Mouse (Mus musculus): Measurements from ENCODE around the gene Btbd10. TPM values are rescaled to one million over a fixed set of nuclear protein-coding genes. Genes with fewer than 3 reads are reported as not detected.

The Btbd10 gene
- polyA plus RNA-seq, 1 experiment from 2014 or later = 30.9 TPM

DNA sequence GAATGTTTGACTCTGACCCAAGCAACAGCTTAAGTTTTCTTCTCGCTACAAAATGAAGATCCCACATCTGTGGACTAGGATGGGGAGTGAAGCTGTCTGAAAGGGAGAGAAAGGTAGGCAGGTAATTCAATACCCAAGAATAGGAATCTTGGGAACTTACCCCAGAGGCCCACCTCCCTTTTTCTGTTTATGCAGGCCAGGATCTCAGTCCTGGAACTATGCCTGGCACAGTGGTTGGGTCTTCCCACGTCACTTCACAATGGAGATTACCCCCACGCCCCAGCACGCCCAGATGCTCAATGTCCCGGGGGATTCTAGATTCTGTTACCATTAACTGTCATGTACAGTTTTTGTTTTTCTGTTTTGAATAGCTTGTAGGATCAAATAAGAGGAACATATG, 77.5 kb downstream of the Btbd10 start:
- H3K27me3 ChIP-seq (ENCODE audit: control insufficient read depth, insufficient read depth, low read length) = no peaks in the 10 kb centered on the region

DNA sequence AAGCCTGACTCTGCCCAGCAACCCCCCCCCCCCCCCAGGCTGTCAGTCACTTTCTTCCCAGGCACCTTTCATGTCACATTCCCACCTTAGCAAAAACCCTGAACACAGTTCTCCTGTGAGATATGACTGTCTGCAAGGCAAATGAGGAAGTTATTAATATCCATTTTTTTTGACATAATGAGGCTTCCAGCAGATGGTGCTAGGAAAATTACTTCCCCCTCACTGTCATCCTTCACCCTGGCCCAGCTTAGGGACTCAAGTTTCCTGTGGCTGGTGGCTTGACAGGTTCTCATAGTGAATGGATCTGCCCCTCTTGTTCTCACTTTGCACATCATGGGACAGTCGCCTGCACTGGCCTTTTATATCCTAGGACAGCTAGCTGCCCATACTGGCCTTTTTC, 80.0 kb downstream of the Btbd10 start:
- Histone ChIP-seq H3K27ac (ENCODE audit: low read length) (no peak overlapping the region), H3K4me2 (replicated peaks; ENCODE audit: low read depth, low read length) (no peak overlapping the region), H3K9ac (replicated peaks; ENCODE audit: low read depth, low read length) (no peak overlapping the region), H3K4me1 (ENCODE audit: control insufficient read depth, insufficient read depth, low read length) (no peaks in the 10 kb centered on the region), H3K27me3 (ENCODE audit: control insufficient read depth, insufficient read depth, low read length) (no peaks in the 10 kb centered on the region), H3K9me3 (ENCODE audit: control insufficient read depth, low read depth, low read length) (no peaks in the 10 kb centered on the region), H3K4me3 (ENCODE audit: low read depth, low read length) (no peak overlapping the region), H3K36me3 (ENCODE audit: control insufficient read depth, insufficient read depth, low read length) (peaks cover 4% of the 10 kb centered on the region; the same call in 1 of the 2 replicates)
- no peak for ATAC-seq (ENCODE audit: insufficient number of reproducible peaks, insufficient read depth, low FRiP score, low read depth)
- 61% methylated on average over 1 of the region's 1 CpGs for WGBS

More for the DNA sequence above, 77.5 kb downstream of the Btbd10 start:
- no peaks in the 10 kb centered on the region for H3K9me3 ChIP-seq (ENCODE audit: control insufficient read depth, low read depth, low read length)
- H3K36me3 ChIP-seq (ENCODE audit: control insufficient read depth, insufficient read depth, low read length) = peaks cover 4% of the 10 kb centered on the region; the same call in 1 of the 2 replicates
- H3K4me1 ChIP-seq (ENCODE audit: control insufficient read depth, insufficient read depth, low read length) = 0 out of 2 replicates have a peak, but pooled peaks cover 5% of the 10 kb centered on the region
- H3K27ac ChIP-seq (ENCODE audit: low read length) = no peak overlapping the region
- no peak overlapping the region for H3K4me3 ChIP-seq (ENCODE audit: low read depth, low read length)
- no peak overlapping the region for H3K9ac ChIP-seq (replicated peaks; ENCODE audit: low read depth, low read length)
- ATAC-seq (ENCODE audit: insufficient number of reproducible peaks, insufficient read depth, low FRiP score, low read depth) = no peak
- 70% methylated on average over 5 of the region's 5 CpGs for WGBS
- H3K4me2 ChIP-seq (replicated peaks; ENCODE audit: low read depth, low read length) = no peak overlapping the region

DNA sequence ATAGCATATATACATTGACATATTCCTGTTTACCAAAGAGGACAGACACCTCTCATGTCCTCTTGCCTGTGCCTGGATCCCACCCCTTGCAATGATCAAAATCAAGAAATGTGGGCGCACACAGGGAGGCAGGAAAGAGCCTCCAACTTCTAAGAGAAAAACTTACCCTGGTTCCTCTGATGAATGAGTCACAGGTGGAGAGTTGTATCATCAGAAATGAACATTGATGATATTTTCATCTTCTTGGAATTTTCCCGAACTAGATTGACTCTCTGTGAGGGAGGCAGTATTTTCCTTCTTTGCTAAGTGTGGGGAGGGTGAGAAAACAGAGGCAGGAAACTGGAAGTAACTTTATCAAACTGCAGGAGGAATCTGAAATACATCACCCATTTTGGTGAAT, 83.8 kb downstream of the Btbd10 start:
- WGBS = 82% methylated on average over 2 of the region's 2 CpGs
- no peaks in the 10 kb centered on the region for H3K27me3 ChIP-seq (ENCODE audit: control insufficient read depth, insufficient read depth, low read length)
- H3K4me3 ChIP-seq (ENCODE audit: low read depth, low read length) = no peak overlapping the region
- H3K4me1 ChIP-seq (ENCODE audit: control insufficient read depth, insufficient read depth, low read length) = no peaks in the 10 kb centered on the region
- no peak overlapping the region for H3K9ac ChIP-seq (replicated peaks; ENCODE audit: low read depth, low read length)
- H3K9me3 ChIP-seq (ENCODE audit: control insufficient read depth, low read depth, low read length) = no peaks in the 10 kb centered on the region
- no peak overlapping the region for H3K4me2 ChIP-seq (replicated peaks; ENCODE audit: low read depth, low read length)
- no peak for ATAC-seq (ENCODE audit: insufficient number of reproducible peaks, insufficient read depth, low FRiP score, low read depth)
- H3K27ac ChIP-seq (ENCODE audit: low read length) = no peak overlapping the region
- H3K36me3 ChIP-seq (ENCODE audit: control insufficient read depth, insufficient read depth, low read length) = peaks cover 4% of the 10 kb centered on the region; the same call in 1 of the 2 replicates

DNA sequence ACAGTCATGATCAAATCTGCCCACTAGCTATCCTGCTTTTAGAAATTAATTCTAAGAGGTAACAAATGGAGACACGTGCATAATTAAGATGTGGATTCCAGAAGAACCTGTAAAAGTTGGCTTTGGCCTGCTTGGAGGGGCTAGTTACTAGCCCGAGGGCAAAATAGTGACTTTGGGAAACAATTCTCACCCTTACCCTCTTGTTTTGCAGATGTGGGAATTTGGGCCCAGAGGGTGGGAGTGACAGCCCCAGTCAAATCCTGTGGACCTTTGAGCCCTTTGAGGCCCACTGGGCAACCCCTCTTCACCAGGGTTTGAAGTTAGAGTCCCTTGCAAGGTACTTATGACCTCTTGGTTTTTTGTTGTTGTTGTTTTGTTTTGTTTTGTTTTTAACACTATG, 89.9 kb downstream of the Btbd10 start:
- no peaks in the 10 kb centered on the region for H3K27me3 ChIP-seq (ENCODE audit: control insufficient read depth, insufficient read depth, low read length)
- no peaks in the 10 kb centered on the region for H3K36me3 ChIP-seq (ENCODE audit: control insufficient read depth, insufficient read depth, low read length)
- no peaks in the 10 kb centered on the region for H3K4me1 ChIP-seq (ENCODE audit: control insufficient read depth, insufficient read depth, low read length)
- H3K27ac ChIP-seq (ENCODE audit: low read length) = no peak overlapping the region
- 64% methylated on average over 2 of the region's 2 CpGs for whole genome bisulfite sequencing
- no peaks in the 10 kb centered on the region for H3K9me3 ChIP-seq (ENCODE audit: control insufficient read depth, low read depth, low read length)
- no peak for ATAC-seq (ENCODE audit: insufficient number of reproducible peaks, insufficient read depth, low FRiP score, low read depth)
- H3K4me2 ChIP-seq (replicated peaks; ENCODE audit: low read depth, low read length) = no peak overlapping the region
- no peak overlapping the region for H3K4me3 ChIP-seq (ENCODE audit: low read depth, low read length)
- no peak overlapping the region for H3K9ac ChIP-seq (replicated peaks; ENCODE audit: low read depth, low read length)

GRCm38 (mm10) chr7:113278493-113278892, 90.7 kb downstream of the Btbd10 start:
- no peak overlapping the region for H3K27ac ChIP-seq (ENCODE audit: low read length)
- ATAC-seq (ENCODE audit: insufficient number of reproducible peaks, insufficient read depth, low FRiP score, low read depth) = no peak
- WGBS = 84% methylated on average over 4 of the region's 4 CpGs
- H3K27me3 ChIP-seq (ENCODE audit: control insufficient read depth, insufficient read depth, low read length) = no peaks in the 10 kb centered on the region
- no peaks in the 10 kb centered on the region for H3K36me3 ChIP-seq (ENCODE audit: control insufficient read depth, insufficient read depth, low read length)
- H3K4me1 ChIP-seq (ENCODE audit: control insufficient read depth, insufficient read depth, low read length) = no peaks in the 10 kb centered on the region
- no peaks in the 10 kb centered on the region for H3K9me3 ChIP-seq (ENCODE audit: control insufficient read depth, low read depth, low read length)
- H3K4me2 ChIP-seq (replicated peaks; ENCODE audit: low read depth, low read length) = no peak overlapping the region
- H3K9ac ChIP-seq (replicated peaks; ENCODE audit: low read depth, low read length) = no peak overlapping the region
- H3K4me3 ChIP-seq (ENCODE audit: low read depth, low read length) = no peak overlapping the region

DNA sequence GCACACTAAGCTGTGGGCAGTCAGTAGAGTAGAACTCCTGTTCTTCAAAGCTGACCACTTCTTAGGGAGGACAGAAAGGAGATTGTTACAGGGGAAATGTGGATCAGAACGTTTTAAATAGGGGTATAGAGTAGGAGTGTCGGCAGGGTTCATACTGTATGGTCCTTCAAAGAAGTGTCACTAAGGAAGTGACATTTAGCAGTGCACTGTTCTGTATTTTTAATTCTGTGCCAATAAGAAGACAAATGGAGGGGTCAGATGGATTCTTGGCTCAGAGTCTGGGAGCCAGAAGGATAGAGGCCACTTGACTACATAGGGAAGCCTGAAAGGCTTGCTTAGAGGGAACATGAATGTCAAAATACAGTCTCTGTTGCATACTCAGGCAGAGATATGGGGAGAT, 91.9 kb downstream of the Btbd10 start:
- 48% methylated on average over 2 of the region's 2 CpGs for WGBS
- H3K36me3 ChIP-seq (ENCODE audit: control insufficient read depth, insufficient read depth, low read length) = no peaks in the 10 kb centered on the region

GRCm38 (mm10) chr7:113272338-113272997, 96.7 kb downstream of the Btbd10 start:
- Histone ChIP-seq H3K36me3 (ENCODE audit: control insufficient read depth, insufficient read depth, low read length) (no peaks in the 10 kb centered on the region), H3K27ac (ENCODE audit: low read length) (no peak overlapping the region), H3K4me2 (replicated peaks; ENCODE audit: low read depth, low read length) (no peak overlapping the region), H3K9ac (replicated peaks; ENCODE audit: low read depth, low read length) (no peak overlapping the region), H3K27me3 (ENCODE audit: control insufficient read depth, insufficient read depth, low read length) (no peaks in the 10 kb centered on the region), H3K9me3 (ENCODE audit: control insufficient read depth, low read depth, low read length) (no peaks in the 10 kb centered on the region), H3K4me1 (ENCODE audit: control insufficient read depth, insufficient read depth, low read length) (peaks cover 7% of the 10 kb centered on the region), H3K4me3 (ENCODE audit: low read depth, low read length) (no peak overlapping the region)
- ATAC-seq (ENCODE audit: insufficient number of reproducible peaks, insufficient read depth, low FRiP score, low read depth) = no peak
- WGBS = 71% methylated on average over 5 of the region's 6 CpGs

More for the DNA sequence above, 91.9 kb downstream of the Btbd10 start:
- Histone ChIP-seq H3K27me3 (ENCODE audit: control insufficient read depth, insufficient read depth, low read length) (no peaks in the 10 kb centered on the region), H3K9me3 (ENCODE audit: control insufficient read depth, low read depth, low read length) (no peaks in the 10 kb centered on the region), H3K4me3 (ENCODE audit: low read depth, low read length) (no peak overlapping the region), H3K4me2 (replicated peaks; ENCODE audit: low read depth, low read length) (no peak overlapping the region), H3K27ac (ENCODE audit: low read length) (no peak overlapping the region), H3K4me1 (ENCODE audit: control insufficient read depth, insufficient read depth, low read length) (no peaks in the 10 kb centered on the region), H3K9ac (replicated peaks; ENCODE audit: low read depth, low read length) (no peak overlapping the region)
- no peak for ATAC-seq (ENCODE audit: insufficient number of reproducible peaks, insufficient read depth, low FRiP score, low read depth)

- no peak overlapping the region for H3K4me3 ChIP-seq (ENCODE audit: low read depth, low read length)
- no peak overlapping the region for H3K27ac ChIP-seq (ENCODE audit: low read length)
- no peaks in the 10 kb centered on the region for H3K9me3 ChIP-seq (ENCODE audit: control insufficient read depth, low read depth, low read length)
- H3K9ac ChIP-seq (replicated peaks; ENCODE audit: low read depth, low read length) = no peak overlapping the region
- 71% methylated on average over 2 of the region's 2 CpGs for WGBS
- peaks cover 7% of the 10 kb centered on the region for H3K4me1 ChIP-seq (ENCODE audit: control insufficient read depth, insufficient read depth, low read length)
- no peak overlapping the region for H3K4me2 ChIP-seq (replicated peaks; ENCODE audit: low read depth, low read length)
- no peaks in the 10 kb centered on the region for H3K27me3 ChIP-seq (ENCODE audit: control insufficient read depth, insufficient read depth, low read length)
- no peaks in the 10 kb centered on the region for H3K36me3 ChIP-seq (ENCODE audit: control insufficient read depth, insufficient read depth, low read length)
- ATAC-seq (ENCODE audit: insufficient number of reproducible peaks, insufficient read depth, low FRiP score, low read depth) = no peak
These were observed 98.2 kb downstream of the Btbd10 start for GRCm38 (mm10) chr7:113270991-113271390.

DNA sequence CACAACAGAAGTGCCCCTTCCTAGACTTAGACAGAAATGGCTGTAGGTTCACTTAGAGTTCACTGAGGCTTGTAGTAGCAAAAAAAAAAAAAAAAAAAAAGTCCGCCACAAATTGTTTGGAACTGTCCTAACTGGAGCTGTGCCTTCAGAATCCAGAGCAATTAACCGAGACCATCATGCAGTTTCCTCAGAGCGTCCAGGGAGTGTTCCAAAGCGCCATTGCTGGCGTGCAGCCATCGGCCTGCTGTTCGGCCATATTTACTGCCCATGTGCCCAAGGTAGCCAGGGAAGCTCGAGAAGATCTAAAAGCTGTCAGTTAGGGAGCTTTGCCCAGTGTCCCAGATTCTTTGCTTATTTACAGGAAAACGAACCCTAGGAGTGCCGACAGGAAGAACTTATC, 98.6 kb downstream of the Btbd10 start:
- Histone ChIP-seq H3K27me3 (ENCODE audit: control insufficient read depth, insufficient read depth, low read length) (no peaks in the 10 kb centered on the region), H3K9me3 (ENCODE audit: control insufficient read depth, low read depth, low read length) (no peaks in the 10 kb centered on the region), H3K36me3 (ENCODE audit: control insufficient read depth, insufficient read depth, low read length) (no peaks in the 10 kb centered on the region), H3K9ac (replicated peaks; ENCODE audit: low read depth, low read length) (no peak overlapping the region), H3K4me2 (replicated peaks; ENCODE audit: low read depth, low read length) (no peak overlapping the region), H3K27ac (ENCODE audit: low read length) (no peak overlapping the region), H3K4me1 (ENCODE audit: control insufficient read depth, insufficient read depth, low read length) (peaks cover 7% of the 10 kb centered on the region), H3K4me3 (ENCODE audit: low read depth, low read length) (no peak overlapping the region)
- ATAC-seq (ENCODE audit: insufficient number of reproducible peaks, insufficient read depth, low FRiP score, low read depth) = no peak
- WGBS = 68% methylated on average over 10 of the region's 10 CpGs

Data from stomach, embryonic 14.5 days (tissue).